Mouse (Mus musculus) olfactory bulb, adult 2 months (tissue): ENCODE results near the gene Rabgap1l. TPM values are rescaled to one million over a fixed set of nuclear protein-coding genes. Genes with fewer than 3 reads are reported as not detected.

Source experiments
- H3K27ac ChIP-seq: fragments of 200-500 bp; 2 replicates; pipeline ENCODE4 v1.5.1; 2012; ENCODE audit warnings: low read depth, low read length; ENCODE audit not compliant: insufficient read depth
- H3K4me1 ChIP-seq: fragments of 200-500 bp; 2 replicates; pipeline ENCODE4 v1.6.1; 2012; ENCODE audit warnings: low read length; ENCODE audit not compliant: control insufficient read depth, insufficient read depth
- H3K4me3 ChIP-seq: fragments of 200-500 bp; 2 replicates; pipeline ENCODE4 v1.5.1; 2012; ENCODE audit warnings: mild to moderate bottlenecking, low read depth, low read length, moderate library complexity; ENCODE audit not compliant: insufficient read depth
- CTCF ChIP-seq: fragments of 200-500 bp; IDR thresholded peaks from 2 replicates; pipeline ENCODE4 v1.5.1; 2012; ENCODE audit warnings: low read depth, mild to moderate bottlenecking, low read length, moderate library complexity; ENCODE audit not compliant: insufficient read depth
- POLR2A ChIP-seq: fragments of 200-500 bp; IDR thresholded peaks from 2 replicates; pipeline ENCODE4 v1.6.1; 2012; ENCODE audit warnings: mild to moderate bottlenecking, low read depth, low read length, moderate library complexity; ENCODE audit not compliant: insufficient read depth
- WGBS: fragments of 180-500 bp; shearing (Covaris S2); methylation state at CpG from one replicate; pipeline ENCODE4 v1.1.7; 2018; 5-methylcytosine and 5-hydroxymethylcytosine counted together
- polyA plus RNA-seq: library from polyadenylated mRNA; stranded (reverse); fragments of >200 nt; gene quantifications from 2 replicates; pipeline ENCODE4 v1.2.4, GENCODE M21; 2012; ENCODE audit warnings: low replicate concordance; ENCODE audit not compliant: missing spikeins, insufficient read depth, insufficient read length

The Rabgap1l gene
- polyA plus RNA-seq, 1 experiment: 89.2 TPM

- TF ChIP-seq POLR2A (no peak), CTCF (no peak)
- Histone ChIP-seq H3K4me1 (no peaks in the 10 kb centered on the region), H3K27ac (no peak overlapping the region), H3K4me3 (no peak overlapping the region)
- WGBS: 95% methylated on average over 2 of the region's 2 CpGs
Measured at GRCm38 (mm10) chr1:160240091-160240490, 552.9 kb downstream of the Rabgap1l start.

GRCm38 (mm10) chr1:160238852-160239443 is 554.1 kb downstream of the Rabgap1l start:
- no peak overlapping the region for H3K4me3 ChIP-seq
- 83% methylated on average over 1 of the region's 1 CpGs for WGBS
- no peak overlapping the region for H3K27ac ChIP-seq
- H3K4me1 ChIP-seq: no peaks in the 10 kb centered on the region
- no peak for TF ChIP-seq CTCF
- no peak for TF ChIP-seq POLR2A

GRCm38 (mm10) chr1:160237981-160238380 is 555.0 kb downstream of the Rabgap1l start:
- Histone ChIP-seq H3K4me3 (no peak overlapping the region), H3K27ac (no peak overlapping the region), H3K4me1 (no peaks in the 10 kb centered on the region)
- 90% methylated on average over 2 of the region's 2 CpGs for WGBS
- no peak for TF ChIP-seq CTCF
- no peak for TF ChIP-seq POLR2A

- TF ChIP-seq POLR2A (no peak), CTCF (no peak)
- no peaks in the 10 kb centered on the region for H3K4me1 ChIP-seq
- H3K4me3 ChIP-seq: no peak overlapping the region
- no peak overlapping the region for H3K27ac ChIP-seq
Measured at GRCm38 (mm10) chr1:160233921-160234320, 559.1 kb downstream of the Rabgap1l start.

- 39% methylated on average over 3 of the region's 3 CpGs for WGBS
- no peaks in the 10 kb centered on the region for H3K4me1 ChIP-seq
- TF ChIP-seq POLR2A (no peak), CTCF (no peak)
- no peak overlapping the region for H3K4me3 ChIP-seq
- no peak overlapping the region for H3K27ac ChIP-seq
Measured at GRCm38 (mm10) chr1:160232113-160232512, 560.9 kb downstream of the Rabgap1l start.

DNA sequence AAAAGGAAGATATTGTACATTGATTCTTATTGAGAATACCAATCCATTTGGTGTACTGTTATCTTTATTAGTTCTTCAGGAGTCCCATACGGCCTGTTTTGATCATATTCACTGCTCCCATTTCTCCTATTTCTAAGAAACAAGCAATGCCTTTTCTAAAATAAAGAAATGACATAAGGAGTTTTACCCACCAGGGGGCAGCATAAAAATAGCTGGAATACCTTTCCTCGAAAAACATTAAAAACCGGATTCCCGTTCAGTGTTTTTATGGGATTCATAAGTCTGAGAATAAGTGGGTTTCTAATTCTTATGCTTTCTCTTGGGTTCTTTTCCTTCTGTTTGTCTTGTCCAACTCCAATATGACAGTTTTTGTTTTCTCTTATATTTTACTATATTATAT is 562.0 kb downstream of the Rabgap1l start:
- WGBS: 24% methylated on average over 4 of the region's 4 CpGs
- Histone ChIP-seq H3K27ac (no peak overlapping the region), H3K4me3 (no peak overlapping the region), H3K4me1 (no peaks in the 10 kb centered on the region)
- no peak for TF ChIP-seq POLR2A
- no peak for TF ChIP-seq CTCF

DNA sequence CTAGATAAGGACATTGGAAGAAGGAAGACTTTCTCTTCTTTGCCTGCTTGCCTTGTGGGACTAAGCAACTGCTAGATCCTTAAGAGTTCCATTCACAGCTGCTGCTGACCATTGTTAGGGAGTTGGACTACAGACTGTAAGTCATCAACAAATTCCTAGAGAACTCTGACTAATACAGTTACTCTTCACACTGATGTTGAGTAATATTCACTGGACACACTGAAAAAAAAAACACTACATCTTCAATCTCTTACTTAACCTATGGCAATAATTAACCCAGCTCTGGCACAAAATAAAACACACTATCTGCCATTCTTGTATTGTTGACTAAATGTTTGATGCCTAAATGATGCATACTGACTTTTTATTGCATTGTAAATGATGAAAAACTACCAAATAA is 565.2 kb downstream of the Rabgap1l start:
- H3K4me1 ChIP-seq: no peaks in the 10 kb centered on the region
- no peak overlapping the region for H3K27ac ChIP-seq
- no peak for TF ChIP-seq POLR2A
- TF ChIP-seq CTCF: no peak
- no peak overlapping the region for H3K4me3 ChIP-seq

DNA sequence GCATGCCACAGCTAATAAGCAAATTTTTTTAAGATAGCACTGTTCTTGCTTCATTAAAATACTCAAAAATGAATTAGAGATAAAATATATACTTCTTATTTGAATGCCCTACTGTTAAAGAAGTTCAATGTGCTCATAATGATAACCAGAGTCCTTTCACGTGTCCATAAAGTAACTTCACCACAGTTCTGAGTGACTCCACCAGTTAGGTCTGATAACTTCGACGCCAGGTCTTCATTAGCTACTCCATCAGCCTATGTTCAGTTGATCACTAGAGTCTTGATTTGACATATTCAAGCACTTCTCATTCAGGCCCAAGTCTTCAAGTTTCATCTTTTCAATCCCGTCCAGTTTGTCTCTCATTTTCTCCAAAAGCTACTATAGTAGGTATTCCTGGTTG is 565.8 kb downstream of the Rabgap1l start:
- Histone ChIP-seq H3K4me3 (no peak overlapping the region), H3K27ac (no peak overlapping the region), H3K4me1 (no peaks in the 10 kb centered on the region)
- TF ChIP-seq CTCF (no peak), POLR2A (no peak)
- 93% methylated on average over 4 of the region's 4 CpGs for WGBS

DNA sequence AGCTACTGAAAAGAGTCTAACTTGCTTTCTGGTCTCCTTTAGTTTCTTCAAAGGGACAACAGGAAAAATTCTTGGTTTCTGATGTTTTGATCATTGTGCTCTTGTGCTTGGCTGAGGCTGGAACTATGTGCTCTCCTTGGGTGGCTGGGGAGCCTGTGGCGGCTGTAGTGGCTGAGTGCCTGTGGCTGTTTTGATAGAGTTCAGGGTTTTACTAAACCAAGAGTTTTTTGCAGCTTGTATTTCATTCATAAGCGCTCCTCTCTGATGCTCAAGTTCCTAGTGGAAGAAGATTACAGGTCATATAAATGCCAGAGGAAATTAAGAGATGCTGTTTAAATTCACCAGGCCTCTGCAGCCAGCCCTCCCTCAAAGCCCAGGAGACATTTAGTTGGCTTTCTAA is 568.9 kb downstream of the Rabgap1l start:
- no peak overlapping the region for H3K27ac ChIP-seq
- no peak overlapping the region for H3K4me3 ChIP-seq
- 83% methylated on average over 2 of the region's 2 CpGs for WGBS
- TF ChIP-seq POLR2A: no peak
- no peak for TF ChIP-seq CTCF
- H3K4me1 ChIP-seq: no peaks in the 10 kb centered on the region

GRCm38 (mm10) chr1:160217898-160218297 is 575.1 kb downstream of the Rabgap1l start:
- TF ChIP-seq POLR2A: no peak
- TF ChIP-seq CTCF: no peak
- 92% methylated on average over 3 of the region's 3 CpGs for WGBS
- H3K4me3 ChIP-seq: no peak overlapping the region
- no peaks in the 10 kb centered on the region for H3K4me1 ChIP-seq
- H3K27ac ChIP-seq: no peak overlapping the region
